27 mouse cellular contexts compared by ENCODE assay signal in the genomic region with DNA sequence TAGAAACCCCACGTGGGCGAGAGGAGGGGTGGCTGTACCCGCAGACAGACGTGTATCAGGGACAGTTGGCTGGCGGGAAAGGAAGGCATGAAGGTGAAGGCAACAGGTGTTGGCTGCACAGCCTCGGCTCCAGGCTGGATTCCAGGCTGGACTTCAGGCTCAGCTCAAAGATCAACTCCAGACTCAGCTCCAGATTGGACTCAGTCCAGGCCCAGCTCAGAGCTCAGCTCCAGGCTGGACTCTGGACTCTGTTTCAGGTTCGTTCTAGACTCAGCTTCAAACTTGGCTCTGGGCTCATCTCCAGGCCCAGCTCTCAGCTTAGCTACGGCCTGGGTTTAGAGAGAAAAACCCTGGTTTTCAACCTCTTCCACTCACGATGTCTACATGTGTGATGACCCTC.
DNase-seq lines count a peak whose midpoint lies in the region; ATAC-seq and TF ChIP-seq lines count a peak whose summit lies in the region.
"Had no signal": no experiment of that assay in that cellular context is flagged by ENCODE, and none has a peak within 500 bp of the region (broad histone marks: within the 10 kb centered on the region; RNA-seq: fewer than 3 reads in every experiment).

No protein-coding gene starts in this region.

- intact Hi-C loops in heart, postnatal 36 days (cut with DNase I), result no loop called here

- no peak overlapping the region for H3K27ac ChIP-seq in kidney, embryonic 14.5 days (ENCODE audit: low read depth, low read length)
- H3K27ac ChIP-seq in liver, postnatal 0 days (ENCODE audit: low read depth), result no peak overlapping the region
- H3K27ac ChIP-seq in liver, embryonic 12.5 days, result no peak overlapping the region
- H3K27ac ChIP-seq: embryonic facial prominence, embryonic 10.5 days; embryonic facial prominence, embryonic 15.5 days; forebrain, embryonic 12.5 days; heart, embryonic 13.5 days; liver, embryonic 14.5 days had no signal

- no peak for ATAC-seq in kidney, embryonic 14.5 days (ENCODE audit: low FRiP score, low TSS enrichment)
- peak; percentile 75 for ATAC-seq in liver, postnatal 0 days
- no peak for ATAC-seq in liver, embryonic 12.5 days
- ATAC-seq: hindbrain, embryonic 16.5 days had no signal

- TF ChIP-seq CTCF in liver, postnatal 0 days (IDR thresholded peaks at IDR 0.05; ENCODE audit: low read depth), result no peak

- peaks cover 4% of the 10 kb centered on the region; the same call in 1 of the 2 replicates for H3K9me3 ChIP-seq in kidney, embryonic 14.5 days (ENCODE audit: control insufficient read depth, low read length)
- H3K9me3 ChIP-seq in liver, postnatal 0 days (ENCODE audit: low read length), result no peaks in the 10 kb centered on the region
- no peaks in the 10 kb centered on the region for H3K9me3 ChIP-seq in liver, embryonic 12.5 days (replicated peaks)
- H3K9me3 ChIP-seq: embryonic facial prominence, embryonic 15.5 days; forebrain, embryonic 12.5 days; G1E; heart, embryonic 13.5 days had no signal

- TF ChIP-seq EP300 in liver, postnatal 0 days (IDR thresholded peaks at IDR 0.05; ENCODE audit: low read depth), result no peak

- no peaks in the 10 kb centered on the region for H3K36me3 ChIP-seq in kidney, embryonic 14.5 days (ENCODE audit: control insufficient read depth, insufficient read depth, low read length)
- H3K36me3 ChIP-seq in liver, postnatal 0 days (replicated peaks; ENCODE audit: insufficient read depth, low read length), result no peaks in the 10 kb centered on the region
- no peaks in the 10 kb centered on the region for H3K36me3 ChIP-seq in liver, embryonic 12.5 days
- H3K36me3 ChIP-seq: embryonic facial prominence, embryonic 10.5 days; embryonic facial prominence, embryonic 15.5 days; forebrain, embryonic 12.5 days; G1E; heart, embryonic 13.5 days had no signal

- peaks cover 16% of the 10 kb centered on the region; the same call in 1 of the 2 replicates for H3K27me3 ChIP-seq in kidney, embryonic 14.5 days (ENCODE audit: control insufficient read depth, insufficient read depth, low read length)
- no peaks in the 10 kb centered on the region for H3K27me3 ChIP-seq in liver, postnatal 0 days (ENCODE audit: insufficient read depth, low read length)
- H3K27me3 ChIP-seq in liver, embryonic 12.5 days (replicated peaks), result no peaks in the 10 kb centered on the region
- H3K27me3 ChIP-seq: embryonic facial prominence, embryonic 15.5 days; forebrain, embryonic 12.5 days had no signal

- DNase-seq in kidney, adult 18-20 months, result peak; percentile 73
- peak; percentile 26 for DNase-seq in liver, postnatal 0 days
- peak; percentile 86 to 93 for DNase-seq in kidney, postnatal 25 days
- no peak for DNase-seq in heart, postnatal 36 days
- no peak for DNase-seq in testis, postnatal 10 days (ENCODE audit: low spot score)
- DNase-seq: adrenal gland, adult 8-10 months; cerebellum, adult 8-10 months; cerebellum, postnatal 25 days; gastrocnemius, postnatal 10 days; heart, postnatal 10 days; layer of hippocampus, postnatal 36 days; lung, embryonic 14.5 days; lung, postnatal 14 days; midbrain, embryonic 14.5 days; right cerebral cortex, postnatal 25 days; spleen, adult 18-20 months; thymus, adult 2 months; thymus, postnatal 36 days had no signal

- H3K4me3 ChIP-seq in kidney, embryonic 14.5 days (ENCODE audit: low read length), result no peak overlapping the region
- no peak overlapping the region for H3K4me3 ChIP-seq in liver, postnatal 0 days (ENCODE audit: low read depth, low read length)
- no peak overlapping the region for H3K4me3 ChIP-seq in liver, embryonic 12.5 days
- H3K4me3 ChIP-seq: embryonic facial prominence, embryonic 10.5 days; embryonic facial prominence, embryonic 15.5 days; forebrain, embryonic 12.5 days; heart, embryonic 13.5 days had no signal

- WGBS in kidney, embryonic 14.5 days, result 92% methylated on average over 9 of the region's 9 CpGs
- 68% methylated on average over 9 of the region's 9 CpGs for WGBS in liver, postnatal 0 days (ENCODE audit: insufficient replicate concordance)
- 69% methylated on average over 9 of the region's 9 CpGs for WGBS in liver, embryonic 12.5 days (ENCODE audit: insufficient replicate concordance)

- H3K9ac ChIP-seq in kidney, embryonic 14.5 days (ENCODE audit: low read depth, low read length), result no peak overlapping the region
- no peak overlapping the region for H3K9ac ChIP-seq in liver, postnatal 0 days (replicated peaks)
- H3K9ac ChIP-seq in liver, embryonic 12.5 days, result no peak overlapping the region
- H3K9ac ChIP-seq: embryonic facial prominence, embryonic 15.5 days; forebrain, embryonic 12.5 days; heart, embryonic 13.5 days; liver, embryonic 14.5 days; lung, embryonic 14.5 days had no signal

- H3K4me2 ChIP-seq in kidney, embryonic 14.5 days (replicated peaks; ENCODE audit: low read depth, low read length), result no peak overlapping the region
- no peak overlapping the region for H3K4me2 ChIP-seq in liver, postnatal 0 days (ENCODE audit: low read depth, low read length)
- H3K4me2 ChIP-seq in liver, embryonic 12.5 days, result no peak overlapping the region
- H3K4me2 ChIP-seq: embryonic facial prominence, embryonic 15.5 days; forebrain, embryonic 12.5 days; heart, embryonic 13.5 days; lung, embryonic 14.5 days had no signal

- no peaks in the 10 kb centered on the region for H3K4me1 ChIP-seq in kidney, embryonic 14.5 days (ENCODE audit: control insufficient read depth, insufficient read depth, low read length)
- H3K4me1 ChIP-seq in liver, postnatal 0 days (ENCODE audit: insufficient read depth), result no peaks in the 10 kb centered on the region
- no peaks in the 10 kb centered on the region for H3K4me1 ChIP-seq in liver, embryonic 12.5 days
- H3K4me1 ChIP-seq: embryonic facial prominence, embryonic 15.5 days; heart, embryonic 13.5 days had no signal

Comparison
In these comparisons a context has a peak if more than half of its experiments do, and no peak if none do; other contexts are left out.
1. DNase-seq: peak in kidney, adult 18-20 months (single experiment), liver, postnatal 0 days (single experiment) and kidney, postnatal 25 days (2 of 2); none in heart, postnatal 36 days (0 of 2) and testis, postnatal 10 days (single experiment).